Mouse (Mus musculus) liver, embryonic 12.5 days (tissue): ENCODE measurements around the gene Amer1. TPM values are rescaled to one million over a fixed set of nuclear protein-coding genes. Genes with fewer than 3 reads are reported as not detected.

Experiments
- ATAC-seq: fragments of 200-750 bp; cut with Nextera tagmentation; 2 replicates; pipeline ENCODE4 v1.8.0; 2017; ENCODE audit warnings: moderate number of reproducible peaks, mild to moderate bottlenecking, moderate library complexity
- H3K27ac ChIP-seq: fragments of 300-500 bp; sonication (generic); 2 replicates; pipeline ENCODE4 v1.5.1; 2016; ENCODE audit warnings: mild to moderate bottlenecking
- H3K27me3 ChIP-seq: fragments of 300-500 bp; sonication (generic); replicated peaks from 2 replicates; pipeline ENCODE4 v1.6.1; 2016; ENCODE audit warnings: mild to moderate bottlenecking, moderate library complexity
- H3K36me3 ChIP-seq: fragments of 300-500 bp; sonication (generic); 2 replicates; pipeline ENCODE4 v1.6.1; 2016; ENCODE audit warnings: mild to moderate bottlenecking, moderate library complexity
- H3K4me1 ChIP-seq: fragments of 300-500 bp; sonication (generic); 2 replicates; pipeline ENCODE4 v1.6.1; 2016
- H3K4me2 ChIP-seq: fragments of 300-500 bp; sonication (generic); 2 replicates; pipeline ENCODE4 v1.6.1; 2016; ENCODE audit warnings: mild to moderate bottlenecking, moderate library complexity
- H3K4me3 ChIP-seq: fragments of 300-500 bp; sonication (generic); 2 replicates; pipeline ENCODE4 v1.5.1; 2016; ENCODE audit warnings: mild to moderate bottlenecking, moderate library complexity
- H3K9ac ChIP-seq: fragments of 300-500 bp; sonication (generic); 2 replicates; pipeline ENCODE4 v1.6.1; 2016; ENCODE audit warnings: mild to moderate bottlenecking, moderate library complexity
- H3K9me3 ChIP-seq: fragments of 300-500 bp; sonication (generic); replicated peaks from 2 replicates; pipeline ENCODE4 v1.6.1; 2016; ENCODE audit warnings: mild to moderate bottlenecking, moderate library complexity
- WGBS: fragments of 180-500 bp; shearing (Covaris S2); methylation state at CpG from one replicate; pipeline ENCODE4 v1.1.7; 2016; ENCODE audit not compliant: insufficient replicate concordance; 5-methylcytosine and 5-hydroxymethylcytosine counted together
- polyA plus RNA-seq: library from polyadenylated mRNA; unstranded; fragments of >200 nt; fragmentation: Nextera tagmentation; extraction: Ambion mirVana; gene quantifications from 2 replicates; pipeline ENCODE4 v1.2.1, GENCODE M21; 2016

The Amer1 gene
- polyA plus RNA-seq = 3.5 and 3.6 TPM in 2 replicates

DNA sequence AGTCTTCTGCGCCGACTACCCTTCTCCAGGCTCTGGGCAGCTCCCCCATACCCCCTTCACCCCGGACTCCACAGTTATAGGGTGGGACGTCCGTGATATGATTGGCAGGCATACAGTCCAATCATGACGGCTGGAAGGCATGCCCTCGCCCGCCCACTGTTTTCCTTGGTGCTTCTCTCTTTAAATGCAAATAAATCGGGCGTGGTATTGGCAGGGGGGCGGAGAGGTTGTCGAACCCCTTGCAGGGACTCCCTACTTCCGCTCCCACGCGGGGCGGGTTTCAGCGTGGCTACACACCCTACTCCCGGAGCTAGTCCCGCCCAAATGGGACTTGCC lies at the start of gene Amer1:
Amer1 (minus strand) TSS at position 97 of the 336 bp plus-strand sequence.
- ATAC-seq = peak; percentile 90
- H3K4me1 ChIP-seq = peaks cover 11% of the 10 kb centered on the region; the same call in 1 of the 2 replicates
- 10% methylated on average over 19 of the region's 19 CpGs for WGBS

DNA sequence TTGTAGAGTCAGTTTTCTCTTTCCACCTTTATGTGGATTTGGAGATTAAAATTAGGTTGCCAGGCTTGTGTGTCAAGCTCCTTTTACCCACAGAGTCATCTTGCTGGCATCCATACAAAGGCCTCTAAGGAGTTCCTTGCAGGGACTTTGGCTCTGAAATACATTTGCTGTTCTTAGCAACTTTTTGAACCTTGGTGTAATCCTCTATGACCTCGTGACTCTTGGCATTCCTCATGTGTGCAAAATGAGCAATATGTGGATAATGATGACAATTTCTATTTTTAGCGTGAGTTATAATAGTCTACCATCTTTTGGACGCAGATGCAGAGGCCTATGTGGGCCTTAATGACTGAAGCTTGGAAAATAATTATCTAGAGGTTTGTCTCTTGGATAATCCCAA lies 12.5 kb upstream of the Amer1 start:
- H3K36me3 ChIP-seq = no peaks in the 10 kb centered on the region
- H3K4me1 ChIP-seq = no peaks in the 10 kb centered on the region
- WGBS = 43% methylated on average over 3 of the region's 3 CpGs
- H3K4me3 ChIP-seq = no peak overlapping the region
- no peaks in the 10 kb centered on the region for H3K9me3 ChIP-seq
- H3K9ac ChIP-seq = no peak overlapping the region
- H3K27me3 ChIP-seq = no peaks in the 10 kb centered on the region
- H3K4me2 ChIP-seq = no peak overlapping the region
- ATAC-seq = no peak
- H3K27ac ChIP-seq = no peak overlapping the region

More for the DNA sequence above, at the start of gene Amer1:
- peak within 1 kb of the TSS; percentile 62 for H3K4me3 ChIP-seq
- H3K4me2 ChIP-seq = peak within 1 kb of the TSS; percentile 76
- H3K36me3 ChIP-seq = no peaks in the 10 kb centered on the region
- no peaks in the 10 kb centered on the region for H3K9me3 ChIP-seq
- H3K27me3 ChIP-seq = no peaks in the 10 kb centered on the region
- H3K27ac ChIP-seq = peak within 1 kb of the TSS; percentile 86
- peak within 1 kb of the TSS; percentile 61 for H3K9ac ChIP-seq

DNA sequence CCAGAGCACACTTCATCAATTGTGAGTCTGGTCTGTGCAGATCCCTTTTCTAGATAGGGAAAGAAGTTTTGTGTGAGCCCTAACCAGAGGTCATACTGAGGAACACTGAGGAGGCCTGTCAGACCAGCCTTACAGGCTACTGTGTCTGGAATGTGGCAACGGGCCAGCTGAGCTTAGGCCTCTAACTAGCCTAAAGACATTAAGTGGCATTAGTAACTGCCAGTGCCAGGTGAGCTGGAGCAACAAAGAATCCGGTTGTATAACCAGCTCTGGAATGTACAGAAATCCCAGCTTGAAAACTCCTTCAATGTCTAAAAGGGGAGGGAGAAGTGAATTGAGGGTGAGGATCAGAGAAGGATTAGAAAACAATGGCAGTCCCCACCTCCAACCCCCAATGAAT lies 1.2 kb upstream of the Amer1 start:
- no peaks in the 10 kb centered on the region for H3K9me3 ChIP-seq
- H3K4me2 ChIP-seq = no peak overlapping the region
- ATAC-seq = no peak
- H3K27me3 ChIP-seq = no peaks in the 10 kb centered on the region
- H3K9ac ChIP-seq = no peak overlapping the region
- peaks cover 11% of the 10 kb centered on the region; the same call in 1 of the 2 replicates for H3K4me1 ChIP-seq
- H3K4me3 ChIP-seq = no peak overlapping the region
- no peaks in the 10 kb centered on the region for H3K36me3 ChIP-seq
- WGBS = 67% methylated on average over 2 of the region's 2 CpGs
- H3K27ac ChIP-seq = no peak overlapping the region

DNA sequence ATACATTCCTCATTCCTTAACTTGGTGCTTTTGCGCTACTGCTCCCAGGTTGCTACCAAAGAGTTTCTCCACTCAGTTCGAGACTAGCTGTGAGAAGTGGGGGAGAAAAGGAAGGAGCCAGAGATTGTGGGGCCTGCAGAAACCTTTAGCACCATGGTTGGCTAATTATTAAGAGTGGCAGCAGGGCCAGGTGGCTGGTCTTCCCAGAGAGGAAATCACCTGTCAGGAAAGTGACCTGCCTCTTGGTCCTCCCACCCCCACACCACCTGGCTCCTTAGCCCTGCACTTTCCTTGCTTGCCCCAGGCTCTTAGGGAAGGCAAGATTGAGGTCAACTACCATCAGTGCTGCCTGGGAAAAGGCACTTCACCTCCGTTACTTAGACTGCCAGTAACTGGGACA lies 469 bp upstream of the Amer1 start:
- 41% methylated on average over 2 of the region's 3 CpGs for WGBS
- H3K27me3 ChIP-seq = no peaks in the 10 kb centered on the region
- peaks cover 11% of the 10 kb centered on the region; the same call in 1 of the 2 replicates for H3K4me1 ChIP-seq
- H3K27ac ChIP-seq = no peak overlapping the region
- peak overlapping the region; percentile 76 for H3K4me2 ChIP-seq
- H3K9me3 ChIP-seq = no peaks in the 10 kb centered on the region
- H3K36me3 ChIP-seq = no peaks in the 10 kb centered on the region
- H3K9ac ChIP-seq = peak overlapping the region; percentile 27; the same call in 1 of the 2 replicates
- ATAC-seq = no peak
- peak overlapping the region; percentile 62 for H3K4me3 ChIP-seq

DNA sequence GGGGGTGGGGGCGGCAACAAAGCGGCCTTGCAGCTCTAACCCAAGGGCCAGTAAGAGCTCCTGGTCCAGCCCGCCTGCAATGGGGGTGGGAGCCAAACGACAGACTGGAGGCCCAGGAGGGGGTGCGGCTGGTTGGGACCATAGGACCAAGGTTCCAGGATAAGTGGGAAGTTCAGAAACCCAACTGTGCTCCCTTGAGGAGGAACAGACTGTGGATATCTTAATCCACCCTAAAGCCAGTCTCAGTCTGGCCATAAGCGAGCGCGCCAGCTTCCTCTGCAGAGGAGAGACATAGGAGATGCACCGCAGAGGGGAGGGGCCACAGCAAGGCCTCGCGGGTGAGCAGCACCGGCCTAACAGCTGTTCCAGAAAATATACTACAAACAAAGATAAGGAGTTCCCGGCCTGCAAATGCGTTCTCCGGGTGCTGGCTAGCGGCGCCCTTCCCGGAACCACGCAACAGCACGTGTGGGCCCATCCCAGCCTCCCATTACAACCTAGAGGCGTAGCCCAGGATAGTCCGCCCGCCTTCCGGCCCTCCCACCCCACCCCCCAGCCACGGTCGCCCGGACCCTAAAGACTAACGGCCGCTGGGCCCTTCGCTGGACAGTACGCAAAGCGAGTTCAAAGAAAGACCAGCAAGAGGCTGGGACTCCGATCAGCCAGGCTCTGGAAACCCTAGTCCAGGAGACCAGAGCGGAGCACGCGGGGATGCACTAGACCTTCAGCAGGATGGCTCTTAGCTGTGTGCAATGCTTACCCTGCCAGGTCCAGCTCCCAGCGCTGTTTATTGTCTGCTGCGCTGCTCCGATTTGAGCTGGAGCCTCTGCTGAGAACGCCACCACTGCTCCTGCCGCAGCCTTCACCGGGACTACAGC lies 535 bp downstream of the Amer1 start:
- H3K36me3 ChIP-seq = no peaks in the 10 kb centered on the region
- H3K4me1 ChIP-seq = peaks cover 11% of the 10 kb centered on the region; the same call in 1 of the 2 replicates
- H3K27me3 ChIP-seq = no peaks in the 10 kb centered on the region
- ATAC-seq = peak; percentile 83
- peak overlapping the region; percentile 62 for H3K4me3 ChIP-seq
- H3K27ac ChIP-seq = peak overlapping the region; percentile 86
- 11% methylated on average over 39 of the region's 42 CpGs for whole genome bisulfite sequencing
- peak overlapping the region; percentile 61 for H3K9ac ChIP-seq
- peak overlapping the region; percentile 76 for H3K4me2 ChIP-seq
- no peaks in the 10 kb centered on the region for H3K9me3 ChIP-seq

DNA sequence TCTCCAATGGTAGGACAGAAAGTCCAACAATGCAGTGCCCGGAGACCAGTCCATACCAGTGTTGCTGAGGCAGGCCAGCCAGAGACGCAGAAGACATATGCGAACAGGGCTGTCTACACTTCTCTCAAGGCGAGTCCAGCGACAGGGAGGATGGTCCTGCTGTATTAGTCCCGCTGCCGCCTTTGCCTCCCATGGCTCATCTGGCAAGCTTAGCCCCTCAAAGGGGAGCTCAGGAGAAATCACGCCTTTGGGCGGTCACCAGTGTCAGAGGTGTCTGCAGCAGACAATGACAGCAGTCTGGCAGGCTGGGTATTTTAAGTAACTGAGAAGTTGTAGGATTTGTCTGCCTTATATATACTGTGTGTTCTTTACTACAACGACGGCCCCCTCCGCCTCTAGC lies 1.3 kb downstream of the Amer1 start:
- 43% methylated on average over 12 of the region's 12 CpGs for WGBS
- Histone ChIP-seq H3K4me1 (peaks cover 11% of the 10 kb centered on the region; the same call in 1 of the 2 replicates), H3K36me3 (no peaks in the 10 kb centered on the region), H3K9me3 (no peaks in the 10 kb centered on the region), H3K27ac (peak overlapping the region; percentile 86; the same call in 1 of the 2 replicates), H3K4me2 (peak overlapping the region; percentile 76), H3K9ac (peak overlapping the region; percentile 61), H3K4me3 (peak overlapping the region; percentile 62), H3K27me3 (no peaks in the 10 kb centered on the region)
- no peak for ATAC-seq

DNA sequence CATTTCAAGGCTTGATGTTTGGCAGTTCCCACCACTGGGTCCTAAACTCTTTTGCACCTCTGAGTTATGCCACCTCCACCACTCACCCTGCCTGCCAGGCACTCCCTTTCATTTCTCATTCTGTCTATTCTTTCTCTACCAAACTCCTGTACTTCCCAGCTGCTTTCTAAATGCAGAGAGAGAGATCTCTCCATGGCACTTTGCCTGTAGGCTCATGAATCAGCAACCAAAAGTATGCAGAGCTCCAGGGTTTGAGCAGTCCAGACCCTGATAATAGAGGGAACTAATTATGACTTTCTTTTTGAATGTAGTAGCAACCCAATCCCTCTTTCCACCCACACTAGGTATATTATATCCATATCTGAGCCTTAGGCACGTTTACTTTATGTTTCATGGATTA lies 2.4 kb downstream of the Amer1 start:
- no peak for ATAC-seq
- 56% methylated on average over 1 of the region's 1 CpGs for WGBS
- H3K27me3 ChIP-seq = no peaks in the 10 kb centered on the region
- H3K4me1 ChIP-seq = peaks cover 11% of the 10 kb centered on the region; the same call in 1 of the 2 replicates
- H3K36me3 ChIP-seq = no peaks in the 10 kb centered on the region
- no peak overlapping the region for H3K4me3 ChIP-seq
- no peak overlapping the region for H3K9ac ChIP-seq
- no peak overlapping the region for H3K4me2 ChIP-seq
- no peaks in the 10 kb centered on the region for H3K9me3 ChIP-seq
- no peak overlapping the region for H3K27ac ChIP-seq

DNA sequence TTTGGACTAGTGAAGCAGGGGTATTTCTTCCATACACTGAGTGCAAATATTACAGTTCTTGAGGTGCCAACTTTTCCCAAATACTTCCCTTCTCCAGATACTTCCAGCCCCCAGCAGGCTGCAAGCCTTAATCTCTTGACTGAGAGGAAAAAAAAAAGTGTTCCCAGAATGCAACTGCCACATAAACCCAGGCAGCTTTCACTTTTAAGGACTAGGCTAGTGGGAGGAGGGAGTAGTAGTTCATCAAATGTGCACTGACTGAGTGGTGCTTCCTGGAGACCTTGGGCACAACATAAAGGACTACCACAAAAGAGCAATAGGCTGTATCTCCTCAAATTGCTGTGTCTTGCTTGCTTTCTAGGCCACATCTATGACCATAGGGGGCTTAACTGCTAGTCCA lies 3.4 kb downstream of the Amer1 start:
- H3K4me2 ChIP-seq = no peak overlapping the region
- H3K4me3 ChIP-seq = no peak overlapping the region
- H3K4me1 ChIP-seq = peaks cover 11% of the 10 kb centered on the region; the same call in 1 of the 2 replicates
- H3K27ac ChIP-seq = no peak overlapping the region
- no peaks in the 10 kb centered on the region for H3K9me3 ChIP-seq
- no peak overlapping the region for H3K9ac ChIP-seq
- H3K36me3 ChIP-seq = no peaks in the 10 kb centered on the region
- H3K27me3 ChIP-seq = no peaks in the 10 kb centered on the region
- ATAC-seq = no peak

DNA sequence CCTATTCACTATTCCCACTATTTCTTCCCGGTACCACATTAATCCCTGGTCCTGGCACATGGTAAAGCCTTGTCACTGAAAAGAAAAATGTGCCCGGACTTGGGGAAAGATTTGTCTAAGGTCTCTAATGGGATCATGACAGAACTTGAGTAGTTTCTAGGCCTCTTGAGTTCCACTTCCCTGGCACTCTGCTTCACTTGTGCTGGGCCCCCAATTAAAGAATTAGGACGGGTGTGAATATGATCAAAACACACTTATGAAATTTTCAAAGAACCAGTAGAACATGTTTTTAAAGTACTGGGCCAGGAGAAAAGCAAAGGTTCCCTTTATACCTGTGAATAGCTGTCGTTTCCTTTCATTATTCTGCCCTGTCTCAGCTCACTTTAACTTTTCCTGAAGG lies 6.2 kb downstream of the Amer1 start:
- H3K4me1 ChIP-seq = peaks cover 8% of the 10 kb centered on the region; the same call in 1 of the 2 replicates

DNA sequence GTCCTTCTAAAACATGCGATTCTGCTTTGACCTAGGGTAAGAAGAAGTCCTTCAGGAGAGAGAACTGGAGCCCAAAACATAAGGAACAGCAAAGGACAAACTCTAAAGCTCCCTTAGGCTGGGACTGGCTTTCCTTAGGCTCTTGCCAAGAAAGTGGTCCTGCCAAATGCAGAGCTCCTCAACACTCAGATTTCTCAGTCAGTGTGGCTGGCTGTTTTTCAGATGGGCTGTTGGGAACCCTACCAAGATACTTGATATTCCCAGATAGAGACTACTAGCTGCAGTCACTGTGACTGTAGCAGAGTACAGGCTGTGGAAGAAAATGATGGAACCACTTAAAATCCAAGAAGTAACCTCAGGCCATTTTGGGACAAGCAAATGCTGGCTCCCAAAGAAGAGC lies 7.4 kb downstream of the Amer1 start:
- Histone ChIP-seq H3K4me2 (no peak overlapping the region), H3K27ac (no peak overlapping the region), H3K4me3 (no peak overlapping the region), H3K4me1 (0 out of 2 replicates have a peak, but pooled peaks cover 4% of the 10 kb centered on the region), H3K27me3 (no peaks in the 10 kb centered on the region), H3K9me3 (no peaks in the 10 kb centered on the region), H3K36me3 (no peaks in the 10 kb centered on the region), H3K9ac (no peak overlapping the region)
- ATAC-seq = no peak
- 50% methylated on average over 1 of the region's 1 CpGs for WGBS

More for the DNA sequence above, 6.2 kb downstream of the Amer1 start:
- WGBS = 64% methylated on average over 4 of the region's 4 CpGs
- Histone ChIP-seq H3K9me3 (no peaks in the 10 kb centered on the region), H3K36me3 (no peaks in the 10 kb centered on the region), H3K9ac (no peak overlapping the region), H3K27me3 (no peaks in the 10 kb centered on the region), H3K27ac (no peak overlapping the region), H3K4me2 (no peak overlapping the region), H3K4me3 (no peak overlapping the region)
- ATAC-seq = no peak

DNA sequence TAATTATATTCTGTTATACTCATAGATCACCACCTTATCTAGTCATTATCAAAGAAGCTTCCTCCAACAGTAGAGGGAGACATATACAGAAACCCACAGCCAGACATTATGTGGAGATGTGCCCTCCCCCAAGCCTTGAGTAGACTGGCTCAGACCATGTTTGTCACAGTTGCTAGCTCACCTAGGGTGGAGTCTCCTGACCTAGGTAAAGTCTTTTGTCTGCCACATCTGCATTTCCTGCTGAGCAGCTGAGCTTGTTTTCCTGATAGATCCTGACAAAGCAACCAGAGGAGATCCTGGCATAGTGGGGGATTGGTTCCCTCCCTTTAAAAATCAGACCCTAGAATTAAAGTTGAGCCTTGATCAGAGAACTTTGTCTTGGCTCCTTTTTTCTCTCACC lies 71.6 kb downstream of the Amer1 start:
- Histone ChIP-seq H3K4me2 (no peak overlapping the region), H3K9ac (no peak overlapping the region), H3K4me3 (no peak overlapping the region), H3K27me3 (no peaks in the 10 kb centered on the region), H3K36me3 (no peaks in the 10 kb centered on the region), H3K9me3 (no peaks in the 10 kb centered on the region), H3K4me1 (no peaks in the 10 kb centered on the region), H3K27ac (no peak overlapping the region)
- no peak for ATAC-seq
